Mouse (Mus musculus) liver, postnatal 0 days (tissue): Measurements from ENCODE around the gene Hoxa1. TPM values are rescaled to one million over a fixed set of nuclear protein-coding genes. Genes with fewer than 3 reads are reported as not detected.

ENCODE experiments used
- ATAC-seq: fragments of 200-750 bp; cut with Nextera tagmentation; 2 replicates; pipeline ENCODE4 v1.8.0; 2017; ENCODE audit warnings: mild to moderate bottlenecking, moderate library complexity
- DNase-seq: peaks from one replicate; pipeline ENCODE4 v3.0.0-alpha.2; 2016
- H3K27ac ChIP-seq: fragments of 300-500 bp; sonication (generic); 2 replicates; pipeline ENCODE4 v1.5.1; 2014; ENCODE audit warnings: antibody characterized with exemption, moderate library complexity, mild to moderate bottlenecking, low read depth
- H3K27me3 ChIP-seq: fragments of 300-500 bp; sonication (generic); 2 replicates; pipeline ENCODE4 v1.6.1; 2014; ENCODE audit warnings: low read length, control low read depth, mixed read lengths; ENCODE audit not compliant: insufficient read depth
- H3K36me3 ChIP-seq: fragments of 300-500 bp; sonication (generic); replicated peaks from 2 replicates; pipeline ENCODE4 v1.6.1; 2014; ENCODE audit warnings: mild to moderate bottlenecking, control low read depth, low read length, moderate library complexity, mixed read lengths; ENCODE audit not compliant: insufficient read depth
- H3K4me1 ChIP-seq: fragments of 300-500 bp; sonication (generic); 2 replicates; pipeline ENCODE4 v1.6.1; 2014; ENCODE audit warnings: antibody characterized with exemption, mild to moderate bottlenecking, control low read depth; ENCODE audit not compliant: insufficient read depth
- H3K4me2 ChIP-seq: fragments of 300-500 bp; sonication (generic); 2 replicates; pipeline ENCODE4 v1.6.1; 2014; ENCODE audit warnings: low read depth, mild to moderate bottlenecking, low read length, moderate library complexity, mixed read lengths
- H3K4me3 ChIP-seq: fragments of 300-500 bp; sonication (generic); 2 replicates; pipeline ENCODE4 v1.5.1; 2014; ENCODE audit warnings: low read depth, low read length
- H3K9ac ChIP-seq: fragments of 300-500 bp; sonication (generic); replicated peaks from 2 replicates; pipeline ENCODE4 v1.6.1; 2014; ENCODE audit warnings: mild to moderate bottlenecking, moderate library complexity
- H3K9me3 ChIP-seq: fragments of 300-500 bp; sonication (generic); 2 replicates; pipeline ENCODE4 v1.6.1; 2016; ENCODE audit warnings: mild to moderate bottlenecking, control low read depth, low read length, mixed read lengths
- CTCF ChIP-seq: sonication (generic); IDR thresholded peaks from 2 replicates; pipeline ENCODE4 v1.5.1; 2016; ENCODE audit warnings: antibody characterized with exemption, low read depth
- EP300 ChIP-seq: IDR thresholded peaks from 2 replicates; pipeline ENCODE4 v1.6.1; 2016; ENCODE audit warnings: antibody characterized with exemption, low read depth, mild to moderate bottlenecking
- WGBS: fragments of 180-500 bp; shearing (Covaris S2); extraction: QIAGEN DNeasy Blood & Tissue Kit; methylation state at CpG from one replicate; pipeline ENCODE4 v1.1.7; 2014; ENCODE audit not compliant: insufficient replicate concordance; 5-methylcytosine and 5-hydroxymethylcytosine counted together
- polyA plus RNA-seq: library from polyadenylated mRNA; unstranded; fragments of >200 nt; fragmentation: Nextera tagmentation; extraction: Ambion mirVana; gene quantifications from 2 replicates; pipeline ENCODE4 v1.2.1, GENCODE M21; 2015

The Hoxa1 gene
- polyA plus RNA-seq, 1 experiment from 2014 or later, result 0.16 TPM

DNA sequence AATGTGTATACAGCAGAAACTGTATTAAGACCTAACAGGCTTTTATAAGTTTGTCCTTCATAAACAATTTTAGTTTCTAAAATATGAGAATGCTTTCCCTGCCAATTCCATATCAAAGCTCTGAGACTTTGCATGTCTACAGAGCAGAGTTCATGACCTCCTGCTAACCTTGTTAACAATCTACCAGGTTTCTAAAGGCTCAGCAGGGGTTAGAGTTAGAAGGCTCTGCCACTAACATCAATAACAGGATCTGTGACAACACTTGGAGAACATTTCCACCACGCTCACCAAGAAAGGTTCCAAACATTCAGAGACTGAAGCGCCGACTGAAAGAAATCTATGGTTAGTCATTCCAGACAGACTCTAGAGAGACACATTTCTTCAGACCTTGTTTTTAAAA, 51.9 kb downstream of the Hoxa1 start:
- H3K4me3 ChIP-seq, result no peak overlapping the region
- ATAC-seq, result no peak
- H3K27me3 ChIP-seq, result no peaks in the 10 kb centered on the region
- DNase-seq, result no peak
- 59% methylated on average over 3 of the region's 3 CpGs for WGBS
- no peaks in the 10 kb centered on the region for H3K9me3 ChIP-seq
- H3K36me3 ChIP-seq, result no peaks in the 10 kb centered on the region
- TF ChIP-seq CTCF (no peak), EP300 (no peak)
- H3K27ac ChIP-seq, result no peak overlapping the region
- H3K4me2 ChIP-seq, result no peak overlapping the region
- H3K4me1 ChIP-seq, result no peaks in the 10 kb centered on the region
- no peak overlapping the region for H3K9ac ChIP-seq

Other genes starting within 250 kb of the Hoxa1 start
- 25.1 and 25.3 TPM in 2 replicates for gene Skap2, start 145.8 kb downstream of the Hoxa1 start, polyA plus RNA-seq
- gene Hoxa2, start 6.5 kb upstream of the Hoxa1 start, polyA plus RNA-seq, result 0.39 and 0.63 TPM in 2 replicates
- gene 5730596B20Rik, start 19.2 kb upstream of the Hoxa1 start, polyA plus RNA-seq, result not detected in 2 replicates
- 0.13 and 0.30 TPM in 2 replicates for gene Hoxa4, start 33.4 kb upstream of the Hoxa1 start, polyA plus RNA-seq
- 0.58 and 0.73 TPM in 2 replicates for gene Hoxa5, start 46.3 kb upstream of the Hoxa1 start, polyA plus RNA-seq
- not detected in 2 replicates for gene Hoxa6, start 50.4 kb upstream of the Hoxa1 start, polyA plus RNA-seq
- gene Hoxa3, start 55.0 kb upstream of the Hoxa1 start, polyA plus RNA-seq, result 0.16 and 0.17 TPM in 2 replicates
- gene Gm28308, start 55.0 kb upstream of the Hoxa1 start, polyA plus RNA-seq, result not detected in 2 replicates
- 0.39 and 0.50 TPM in 2 replicates for gene Hoxa7, start 63.5 kb upstream of the Hoxa1 start, polyA plus RNA-seq
- gene Hoxa9, start 72.8 kb upstream of the Hoxa1 start, polyA plus RNA-seq, result 0.11 and 0.26 TPM in 2 replicates
- gene Hoxa10, start 82.5 kb upstream of the Hoxa1 start, polyA plus RNA-seq, result not detected in 2 replicates
- gene Hoxa11, start 87.5 kb upstream of the Hoxa1 start, polyA plus RNA-seq, result not detected in 2 replicates
- gene Hoxa13, start 102.6 kb upstream of the Hoxa1 start, polyA plus RNA-seq, result not detected in 2 replicates
- not detected in 2 replicates for gene Evx1, start 155.2 kb upstream of the Hoxa1 start, polyA plus RNA-seq